Mouse (Mus musculus): ENCODE measurements around the gene Acap3. TPM values are rescaled to one million over a fixed set of nuclear protein-coding genes. Genes with fewer than 3 reads are reported as not detected.

The Acap3 gene
- polyA plus RNA-seq (2014; fragmentation: Nextera tagmentation; extraction: Ambion mirVana): 34.6 and 34.8 TPM in 2 replicates

DNA sequence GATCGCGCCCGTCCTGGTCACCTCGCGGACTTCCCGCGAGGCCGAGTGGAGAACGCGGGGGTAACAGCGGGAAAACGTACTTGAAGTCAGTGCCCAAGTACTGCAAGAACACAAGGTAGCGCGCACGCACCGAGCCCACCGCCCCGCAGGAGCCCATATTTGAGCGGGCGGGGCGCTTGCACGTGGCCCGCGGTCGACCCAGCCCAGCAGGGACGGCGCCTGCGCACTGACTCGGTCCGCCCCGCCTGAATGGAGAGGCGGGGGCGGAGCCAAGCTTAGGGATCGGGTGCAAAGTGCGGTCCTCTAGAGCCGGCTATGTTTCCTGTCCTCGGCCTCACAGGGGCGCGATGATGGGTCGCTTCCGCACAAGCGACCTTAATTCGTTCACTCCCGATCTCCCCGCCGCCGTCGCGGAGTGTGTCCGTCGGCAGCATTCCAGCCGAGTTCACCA, at the start of gene Acap3, which contains the start of gene Pusl1:
TSS of gene Acap3 (plus strand) at position 272 of the 451 bp plus-strand sequence.
TSS of gene Pusl1 (minus strand) at position 231 of the 451 bp plus-strand sequence.
- Histone ChIP-seq H3K27ac (ENCODE audit: low read depth, low read length) (peak within 1 kb of the TSS; percentile 96), H3K9ac (ENCODE audit: low read length) (peak within 1 kb of the TSS; percentile 88), H3K9me3 (ENCODE audit: control insufficient read depth, low read length) (no peaks in the 10 kb centered on the region), H3K27me3 (ENCODE audit: control insufficient read depth, insufficient read depth, low read length) (no peaks in the 10 kb centered on the region), H3K4me1 (replicated peaks; ENCODE audit: control insufficient read depth, insufficient read depth, low read length) (peaks cover 17% of the 10 kb centered on the region; the same call in 1 of the 2 replicates), H3K4me3 (ENCODE audit: low read depth, low read length) (peak within 1 kb of the TSS; percentile 90), H3K4me2 (ENCODE audit: low read depth, low read length, severe bottlenecking) (peak within 1 kb of the TSS; percentile 98), H3K36me3 (ENCODE audit: control insufficient read depth, insufficient read depth, low read length) (peaks cover 3% of the 10 kb centered on the region)
- peak; percentile 98 for DNase-seq (ENCODE audit: low spot score)
- WGBS: under 1% methylated on average over 52 of the region's 52 CpGs
- peak; percentile 87 for ATAC-seq (replicated peaks; ENCODE audit: low FRiP score)

DNA sequence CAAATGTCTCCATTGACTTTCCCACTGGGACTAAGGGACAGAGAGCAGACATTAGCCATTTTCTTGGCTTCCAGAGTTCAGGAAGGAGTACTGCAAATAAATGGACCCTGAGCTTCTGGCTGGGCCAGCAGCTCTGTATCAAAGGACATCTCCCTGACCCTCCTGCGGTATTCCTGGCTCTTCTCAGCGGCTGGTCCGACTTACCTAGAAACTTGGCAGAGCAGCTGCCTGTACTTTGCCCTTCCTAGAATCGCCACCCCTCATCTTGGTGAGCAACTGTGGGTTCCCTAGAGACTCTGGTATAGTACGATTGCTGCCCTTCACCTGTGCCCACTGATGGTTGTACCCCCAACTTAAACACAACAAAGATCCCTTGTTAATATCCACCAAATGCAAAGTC, 48.4 kb upstream of the Acap3 start:
- Histone ChIP-seq H3K27ac (ENCODE audit: low read depth, low read length) (no peak overlapping the region), H3K4me2 (ENCODE audit: low read depth, low read length, severe bottlenecking) (no peak overlapping the region), H3K4me3 (ENCODE audit: low read depth, low read length) (no peak overlapping the region), H3K27me3 (ENCODE audit: control insufficient read depth, insufficient read depth, low read length) (peaks cover 5% of the 10 kb centered on the region; the same call in 1 of the 2 replicates), H3K4me1 (replicated peaks; ENCODE audit: control insufficient read depth, insufficient read depth, low read length) (peaks cover 21% of the 10 kb centered on the region; the same call in 1 of the 2 replicates), H3K36me3 (ENCODE audit: control insufficient read depth, insufficient read depth, low read length) (no peaks in the 10 kb centered on the region), H3K9me3 (ENCODE audit: control insufficient read depth, low read length) (no peaks in the 10 kb centered on the region), H3K9ac (ENCODE audit: low read length) (no peak overlapping the region)
- DNase-seq (ENCODE audit: low spot score) (no peak), ATAC-seq (replicated peaks; ENCODE audit: low FRiP score) (no peak)
- WGBS: 93% methylated on average over 5 of the region's 5 CpGs

DNA sequence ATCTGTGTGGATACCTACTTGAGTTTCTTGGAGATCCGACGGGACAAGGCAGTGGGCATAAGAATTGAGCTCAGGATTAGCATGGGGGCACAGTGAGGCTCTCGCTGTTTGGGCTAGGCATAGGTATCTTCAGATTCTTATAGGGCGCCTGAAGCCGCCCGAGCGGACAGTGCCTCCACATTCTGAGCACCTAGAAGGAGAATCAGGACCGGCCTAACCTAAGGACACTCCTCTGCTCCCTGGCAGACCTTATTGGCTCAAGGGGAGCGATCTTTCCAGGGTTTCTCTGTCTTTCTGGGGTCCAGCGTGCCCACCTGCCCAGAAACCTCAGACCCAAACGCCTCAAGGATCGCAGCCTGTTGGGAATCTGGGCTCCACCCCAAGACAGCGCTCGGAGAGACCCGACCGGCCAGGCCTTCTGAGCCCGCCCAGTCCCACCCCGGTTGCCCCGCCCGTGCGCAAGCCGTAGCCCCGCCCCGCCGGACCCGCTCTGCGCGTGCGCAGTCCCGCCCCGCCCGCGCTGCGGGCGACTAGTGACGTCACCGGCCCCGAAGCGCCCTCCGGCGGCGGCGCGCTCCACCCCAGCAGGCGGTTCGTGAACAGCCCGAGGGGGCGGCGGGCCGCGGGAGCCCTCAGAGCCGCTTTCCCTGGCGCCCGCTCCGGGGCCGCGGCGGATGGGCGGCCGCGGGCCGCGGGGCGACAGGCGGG, 44.6 kb upstream of the Acap3 start, which contains the start of gene Dvl1:
TSS of gene Dvl1 (plus strand) at position 532 of the 708 bp plus-strand sequence.
- Histone ChIP-seq H3K27ac (ENCODE audit: low read depth, low read length) (peak within 1 kb of the TSS; percentile 12; the same call in 1 of the 2 replicates), H3K36me3 (ENCODE audit: control insufficient read depth, insufficient read depth, low read length) (no peaks in the 10 kb centered on the region), H3K27me3 (ENCODE audit: control insufficient read depth, insufficient read depth, low read length) (no peaks in the 10 kb centered on the region), H3K9me3 (ENCODE audit: control insufficient read depth, low read length) (no peaks in the 10 kb centered on the region), H3K4me1 (replicated peaks; ENCODE audit: control insufficient read depth, insufficient read depth, low read length) (peaks cover 10% of the 10 kb centered on the region; the same call in 1 of the 2 replicates), H3K4me3 (ENCODE audit: low read depth, low read length) (peak within 1 kb of the TSS; percentile 93), H3K9ac (ENCODE audit: low read length) (peak within 1 kb of the TSS; percentile 88), H3K4me2 (ENCODE audit: low read depth, low read length, severe bottlenecking) (peak within 1 kb of the TSS; percentile 89)
- 2% methylated on average over 63 of the region's 65 CpGs for WGBS
- ATAC-seq (replicated peaks; ENCODE audit: low FRiP score) (peak; percentile 94), DNase-seq (ENCODE audit: low spot score) (peak; percentile 98)

DNA sequence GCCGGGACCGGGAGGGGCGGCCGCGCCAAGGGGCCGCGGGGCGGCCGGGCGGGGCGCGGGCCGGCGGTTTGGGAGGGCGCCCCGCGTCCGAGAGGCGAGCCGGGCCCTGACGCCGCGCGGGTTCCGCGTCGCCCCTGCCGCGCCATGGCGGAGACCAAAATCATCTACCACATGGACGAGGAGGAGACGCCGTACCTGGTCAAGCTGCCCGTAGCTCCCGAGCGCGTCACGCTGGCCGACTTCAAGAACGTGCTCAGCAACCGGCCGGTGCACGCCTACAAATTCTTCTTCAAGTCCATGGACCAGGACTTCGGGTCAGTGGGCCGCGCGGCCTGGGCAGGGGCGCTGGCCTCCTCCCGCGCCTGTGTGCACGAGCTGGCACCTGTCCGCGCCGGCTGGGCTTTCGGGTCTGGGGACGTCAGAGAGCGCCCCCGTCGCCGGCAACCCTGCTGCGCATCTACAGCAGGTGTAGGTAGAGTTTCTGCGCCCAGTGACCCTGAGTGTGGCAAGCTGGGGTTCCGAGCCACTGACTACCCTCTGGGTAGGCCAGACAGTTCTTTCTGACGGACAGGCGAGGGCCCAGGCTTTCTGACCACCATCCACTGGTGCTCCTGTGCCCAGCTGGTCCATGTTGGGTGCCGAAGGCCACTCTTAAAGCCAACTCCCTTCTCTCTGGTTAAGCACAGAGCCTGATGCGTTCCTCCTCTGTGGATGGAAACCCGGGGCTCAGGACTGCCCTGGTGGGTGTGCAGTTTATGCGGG, 43.9 kb upstream of the Acap3 start:
- DNase-seq (ENCODE audit: low spot score) (peak; percentile 72), ATAC-seq (replicated peaks; ENCODE audit: low FRiP score) (peak; percentile 37)
- Histone ChIP-seq H3K27me3 (ENCODE audit: control insufficient read depth, insufficient read depth, low read length) (no peaks in the 10 kb centered on the region), H3K9ac (ENCODE audit: low read length) (peak overlapping the region; percentile 88), H3K4me1 (replicated peaks; ENCODE audit: control insufficient read depth, insufficient read depth, low read length) (peaks cover 10% of the 10 kb centered on the region; the same call in 1 of the 2 replicates), H3K4me2 (ENCODE audit: low read depth, low read length, severe bottlenecking) (peak overlapping the region; percentile 89), H3K4me3 (ENCODE audit: low read depth, low read length) (peak overlapping the region; percentile 93), H3K36me3 (ENCODE audit: control insufficient read depth, insufficient read depth, low read length) (no peaks in the 10 kb centered on the region), H3K27ac (ENCODE audit: low read depth, low read length) (peak overlapping the region; percentile 12; the same call in 1 of the 2 replicates), H3K9me3 (ENCODE audit: control insufficient read depth, low read length) (no peaks in the 10 kb centered on the region)
- 1% methylated on average over 61 of the region's 69 CpGs for WGBS

DNA sequence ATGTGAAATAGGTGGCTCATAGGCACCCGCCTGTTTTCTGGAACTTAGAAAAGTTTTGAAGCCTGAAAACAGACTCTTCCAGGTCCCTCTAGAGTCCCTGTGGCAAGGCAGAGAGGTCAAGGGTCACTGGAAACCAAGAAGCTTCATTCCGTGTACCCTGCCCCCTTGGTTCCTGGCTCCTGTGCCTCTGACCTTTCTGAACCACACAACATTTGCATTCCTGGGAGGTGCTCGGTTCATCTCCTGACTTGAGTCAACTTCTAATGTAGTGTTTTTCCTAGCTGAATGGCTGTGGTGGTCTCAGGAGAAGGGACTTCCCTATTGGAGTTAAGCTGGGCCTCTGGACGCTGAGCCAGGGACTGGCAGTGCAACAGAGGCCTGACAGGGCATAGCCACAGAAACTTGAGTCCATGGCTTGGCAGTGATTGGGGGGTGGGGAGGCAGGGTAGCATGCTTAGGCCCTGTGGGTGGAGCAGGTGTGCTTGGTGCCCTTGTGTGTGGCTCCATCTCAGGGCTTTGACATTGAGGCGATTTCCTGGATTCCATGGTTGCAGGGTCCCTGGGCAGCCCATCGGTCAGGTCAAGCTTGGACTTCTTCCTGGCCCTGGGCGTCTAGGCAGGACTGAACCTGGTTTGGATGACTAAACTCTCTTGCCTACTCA, 43.1 kb upstream of the Acap3 start:
- H3K9ac ChIP-seq (ENCODE audit: low read length): peak overlapping the region; percentile 88
- peaks cover 10% of the 10 kb centered on the region; the same call in 1 of the 2 replicates for H3K4me1 ChIP-seq (replicated peaks; ENCODE audit: control insufficient read depth, insufficient read depth, low read length)
- H3K4me3 ChIP-seq (ENCODE audit: low read depth, low read length): peak overlapping the region; percentile 93
- peak overlapping the region; percentile 89 for H3K4me2 ChIP-seq (ENCODE audit: low read depth, low read length, severe bottlenecking)
- ATAC-seq (replicated peaks; ENCODE audit: low FRiP score): no peak
- 58% methylated on average over 7 of the region's 7 CpGs for WGBS
- no peak for DNase-seq (ENCODE audit: low spot score)
- H3K36me3 ChIP-seq (ENCODE audit: control insufficient read depth, insufficient read depth, low read length): no peaks in the 10 kb centered on the region; the same call in 1 of the 2 replicates
- no peak overlapping the region for H3K27ac ChIP-seq (ENCODE audit: low read depth, low read length)
- no peaks in the 10 kb centered on the region for H3K9me3 ChIP-seq (ENCODE audit: control insufficient read depth, low read length)
- H3K27me3 ChIP-seq (ENCODE audit: control insufficient read depth, insufficient read depth, low read length): no peaks in the 10 kb centered on the region

DNA sequence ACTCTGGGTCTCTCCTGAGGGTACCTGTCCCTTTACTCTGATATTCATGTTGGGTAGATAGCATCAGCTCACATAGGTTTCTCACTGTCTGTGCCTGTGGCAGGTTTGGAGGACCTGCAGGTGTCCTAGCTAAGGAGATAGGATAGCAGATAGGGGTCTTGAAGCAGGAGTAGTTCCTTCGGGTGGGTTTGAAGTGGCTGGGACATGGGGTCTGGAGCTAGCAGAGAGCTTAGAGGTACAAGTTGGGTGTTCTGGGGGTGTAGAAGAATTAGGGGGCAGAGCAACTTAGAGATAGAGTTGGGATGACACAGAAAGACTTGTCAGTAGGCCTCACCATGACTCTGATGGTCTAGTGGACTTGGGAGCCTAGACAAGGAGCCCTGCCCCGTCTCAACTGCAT, 42.2 kb upstream of the Acap3 start:
- ATAC-seq (replicated peaks; ENCODE audit: low FRiP score): no peak
- Histone ChIP-seq H3K4me1 (replicated peaks; ENCODE audit: control insufficient read depth, insufficient read depth, low read length) (peaks cover 10% of the 10 kb centered on the region; the same call in 1 of the 2 replicates), H3K27me3 (ENCODE audit: control insufficient read depth, insufficient read depth, low read length) (no peaks in the 10 kb centered on the region), H3K27ac (ENCODE audit: low read depth, low read length) (no peak overlapping the region), H3K4me2 (ENCODE audit: low read depth, low read length, severe bottlenecking) (no peak overlapping the region), H3K9ac (ENCODE audit: low read length) (no peak overlapping the region), H3K9me3 (ENCODE audit: control insufficient read depth, low read length) (no peaks in the 10 kb centered on the region), H3K4me3 (ENCODE audit: low read depth, low read length) (no peak overlapping the region), H3K36me3 (ENCODE audit: control insufficient read depth, insufficient read depth, low read length) (no peaks in the 10 kb centered on the region; the same call in 1 of the 2 replicates)
- DNase-seq (ENCODE audit: low spot score): no peak
- WGBS: 82% methylated on average over 2 of the region's 2 CpGs

DNA sequence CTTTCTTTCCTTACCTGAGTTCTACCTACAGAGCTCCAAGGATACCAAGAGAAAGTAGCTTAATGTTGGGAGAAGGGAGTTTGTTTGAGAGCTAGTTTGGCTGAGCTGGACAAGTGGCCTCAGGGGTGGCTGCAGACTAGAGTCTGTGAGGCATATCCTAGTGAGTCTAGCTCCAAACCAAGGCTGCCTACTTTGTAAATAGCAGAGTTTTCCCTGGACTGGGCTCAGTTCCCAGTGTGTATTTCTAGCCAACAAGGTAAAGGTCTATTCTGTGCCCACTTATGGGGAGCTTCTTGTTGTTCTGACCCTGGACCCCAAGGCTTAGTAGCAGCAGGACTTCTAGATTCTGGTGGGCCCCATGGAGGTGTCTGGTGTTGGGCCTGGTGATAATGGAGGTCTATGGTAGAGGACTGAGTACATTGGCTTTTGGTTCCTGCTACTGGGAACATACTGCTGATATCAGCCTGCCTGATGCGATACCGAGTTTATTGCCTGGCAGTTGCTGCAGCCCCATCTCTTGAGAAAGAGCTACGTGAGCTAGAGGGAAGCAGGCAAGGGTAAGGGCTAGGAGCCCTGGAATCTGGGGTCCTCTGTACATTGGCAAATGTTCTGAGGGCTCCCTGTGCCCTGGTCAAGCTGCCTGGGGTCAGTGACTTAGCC, 41.7 kb upstream of the Acap3 start:
- Histone ChIP-seq H3K9me3 (ENCODE audit: control insufficient read depth, low read length) (no peaks in the 10 kb centered on the region), H3K9ac (ENCODE audit: low read length) (no peak overlapping the region), H3K27me3 (ENCODE audit: control insufficient read depth, insufficient read depth, low read length) (no peaks in the 10 kb centered on the region), H3K4me1 (replicated peaks; ENCODE audit: control insufficient read depth, insufficient read depth, low read length) (peaks cover 10% of the 10 kb centered on the region; the same call in 1 of the 2 replicates), H3K4me2 (ENCODE audit: low read depth, low read length, severe bottlenecking) (no peak overlapping the region), H3K4me3 (ENCODE audit: low read depth, low read length) (no peak overlapping the region), H3K27ac (ENCODE audit: low read depth, low read length) (no peak overlapping the region), H3K36me3 (ENCODE audit: control insufficient read depth, insufficient read depth, low read length) (no peaks in the 10 kb centered on the region; the same call in 1 of the 2 replicates)
- WGBS: 97% methylated on average over 3 of the region's 3 CpGs
- ATAC-seq (replicated peaks; ENCODE audit: low FRiP score) (no peak), DNase-seq (ENCODE audit: low spot score) (no peak)
